Mouse (Mus musculus) erythroblast, adult 5-6 weeks (primary cell): ENCODE results near the gene D630045J12Rik. TPM values are rescaled to one million over a fixed set of nuclear protein-coding genes. Genes with fewer than 3 reads are reported as not detected.

Experiments used
- ATAC-seq: replicated peaks from 2 replicates; pipeline ENCODE4 v1.8.0; 2016; ENCODE audit warnings: moderate number of reproducible peaks, mild to moderate bottlenecking, moderate TSS enrichment, inconsistent platforms; ENCODE audit not compliant: poor library complexity, low FRiP score, severe bottlenecking
- total RNA-seq, 2 experiments: library from RNA; stranded (forward) in 1 of 2; stranded (reverse) in 1 of 2; fragments of 150-400 nt in 1 of 2; fragments of 200-764, 138-1000 nt in 1 of 2; gene quantifications; 2 replicates each; pipeline versions ENCODE4 v1.2.3 to v1.2.4; 2015 to 2017; ENCODE audit warnings: low replicate concordance in 2 of 2

D630045J12Rik gene
- total RNA-seq (2015; ENCODE audit: low replicate concordance): 0.19 TPM in 1 of 2 replicates, not detected in the other
- total RNA-seq (2017; ENCODE audit: low replicate concordance): 0.09 and 1.5 TPM in 2 replicates

- ATAC-seq: no peak
Observed at GRCm38 (mm10) chr6:38253736-38254641, at the start of gene D630045J12Rik. Gene D630045J12Rik (minus strand): TSS chr6:38254009.

GRCm38 (mm10) chr6:38298761-38299401 lies 45.1 kb upstream of the D630045J12Rik start, which contains the start of gene Zc3hav1l:
Gene Zc3hav1l (minus strand): TSS chr6:38299259.
- no peak for ATAC-seq

GRCm38 (mm10) chr6:38298246-38298635 lies 44.4 kb upstream of the D630045J12Rik start:
- no peak for ATAC-seq

- no peak for ATAC-seq
Observed at GRCm38 (mm10) chr6:38297580-38298245, 43.9 kb upstream of the D630045J12Rik start.

- no peak for ATAC-seq
Observed at GRCm38 (mm10) chr6:38293708-38294107, 39.9 kb upstream of the D630045J12Rik start.

- no peak for ATAC-seq
Observed at GRCm38 (mm10) chr6:38292871-38293646, 39.2 kb upstream of the D630045J12Rik start.

GRCm38 (mm10) chr6:38284422-38284821 lies 30.6 kb upstream of the D630045J12Rik start:
- no peak for ATAC-seq

- no peak for ATAC-seq
Observed at GRCm38 (mm10) chr6:38264466-38264865, 10.7 kb upstream of the D630045J12Rik start.

GRCm38 (mm10) chr6:38263393-38264159 lies 9.8 kb upstream of the D630045J12Rik start:
- no peak for ATAC-seq

GRCm38 (mm10) chr6:38261877-38262276 lies 8.1 kb upstream of the D630045J12Rik start:
- no peak for ATAC-seq

- no peak for ATAC-seq
Observed at GRCm38 (mm10) chr6:38257506-38257905, 3.7 kb upstream of the D630045J12Rik start.

GRCm38 (mm10) chr6:38256793-38257192 lies 3.0 kb upstream of the D630045J12Rik start:
- ATAC-seq: no peak

GRCm38 (mm10) chr6:38255794-38256193 lies 2.0 kb upstream of the D630045J12Rik start:
- no peak for ATAC-seq

GRCm38 (mm10) chr6:38252766-38253735 lies 758 bp downstream of the D630045J12Rik start:
- no peak for ATAC-seq

- no peak for ATAC-seq
Observed at GRCm38 (mm10) chr6:38252139-38252538, 1.7 kb downstream of the D630045J12Rik start.

- no peak for ATAC-seq
Observed at GRCm38 (mm10) chr6:38251464-38251863, 2.3 kb downstream of the D630045J12Rik start.

GRCm38 (mm10) chr6:38247362-38247761 lies 6.4 kb downstream of the D630045J12Rik start:
- no peak for ATAC-seq

- no peak for ATAC-seq
Observed at GRCm38 (mm10) chr6:38244806-38245205, 9.0 kb downstream of the D630045J12Rik start.
